Mouse (Mus musculus) testis, adult 2 months (tissue): ENCODE data around the gene Gse1. TPM values are rescaled to one million over a fixed set of nuclear protein-coding genes. Genes with fewer than 3 reads are reported as not detected.

Experiments
- H3K27ac ChIP-seq: fragments of 200-500 bp; 2 replicates; pipeline ENCODE4 v1.5.1; 2012; ENCODE audit warnings: low read depth, low read length; ENCODE audit not compliant: control insufficient read depth, insufficient read depth
- H3K27me3 ChIP-seq: fragments of 200-500 bp; 2 replicates; pipeline ENCODE4 v1.6.1; 2012; ENCODE audit warnings: mild to moderate bottlenecking, low read length, moderate library complexity; ENCODE audit not compliant: control insufficient read depth, insufficient read depth
- H3K36me3 ChIP-seq: fragments of 200-500 bp; 2 replicates; pipeline ENCODE4 v1.6.1; 2012; ENCODE audit warnings: mild to moderate bottlenecking, low read length; ENCODE audit not compliant: control insufficient read depth, insufficient read depth
- H3K4me1 ChIP-seq: fragments of 200-500 bp; 2 replicates; pipeline ENCODE4 v1.6.1; 2012; ENCODE audit warnings: low read length; ENCODE audit not compliant: control insufficient read depth, insufficient read depth
- H3K4me3 ChIP-seq: fragments of 200-500 bp; 2 replicates; pipeline ENCODE4 v1.5.1; 2012; ENCODE audit warnings: low read depth, mild to moderate bottlenecking, low read length, moderate library complexity, mixed read lengths; ENCODE audit not compliant: control insufficient read depth
- CTCF ChIP-seq: fragments of 200-500 bp; IDR thresholded peaks from 2 replicates; pipeline ENCODE4 v1.5.1; 2012; ENCODE audit warnings: low read depth, mild to moderate bottlenecking, inconsistent platforms, low read length, moderate library complexity; ENCODE audit not compliant: control insufficient read depth, insufficient read depth, insufficient replicate concordance
- POLR2A ChIP-seq: fragments of 200-500 bp; IDR thresholded peaks from 2 replicates; pipeline ENCODE4 v1.6.1; 2012; ENCODE audit warnings: low read depth, mild to moderate bottlenecking, inconsistent platforms, low read length, moderate library complexity; ENCODE audit not compliant: control insufficient read depth
- polyA plus RNA-seq: library from polyadenylated mRNA; depleted of rRNA; stranded (reverse); fragments of >200 nt; gene quantifications from 2 replicates; pipeline ENCODE4 v1.2.3, GENCODE M21; 2012

The Gse1 gene
- polyA plus RNA-seq, 1 experiment: 4.0 TPM

DNA sequence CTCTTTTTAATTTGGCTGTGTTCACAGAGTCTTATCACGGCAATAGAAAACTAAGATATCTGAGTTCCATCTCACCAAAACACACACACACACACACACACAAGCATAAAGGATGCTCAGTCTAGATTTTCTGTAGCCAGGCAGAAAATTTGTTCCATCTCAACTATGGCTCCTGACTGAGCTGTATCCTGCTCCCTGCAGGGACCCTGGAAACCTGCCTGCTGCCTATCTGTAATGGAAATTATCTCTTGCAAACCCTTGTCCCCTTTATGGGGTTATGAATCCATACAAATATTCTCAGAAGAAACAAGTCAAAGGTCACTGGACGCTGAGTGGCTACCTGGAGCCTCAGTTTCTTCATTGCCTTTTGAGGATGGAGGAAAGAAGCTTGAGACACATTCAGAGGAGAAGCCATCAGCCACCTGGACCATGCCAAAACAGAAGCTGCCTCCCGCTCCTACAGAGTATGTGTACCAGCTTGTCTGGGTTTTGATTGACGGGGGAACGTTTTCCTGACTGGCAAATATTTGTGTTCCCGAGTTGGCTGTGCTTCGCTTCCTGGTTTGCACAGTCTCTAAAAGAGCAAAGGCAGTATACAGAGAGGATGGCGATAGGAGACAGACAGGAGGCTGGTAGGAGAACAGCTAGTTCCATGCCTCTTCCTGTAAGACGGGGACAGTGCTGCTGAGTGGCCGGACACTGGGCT lies 363.5 kb downstream of the Gse1 start:
- Histone ChIP-seq H3K36me3 (no peaks in the 10 kb centered on the region), H3K27me3 (no peaks in the 10 kb centered on the region), H3K27ac (no peak overlapping the region), H3K4me1 (peaks cover 2% of the 10 kb centered on the region), H3K4me3 (no peak overlapping the region)
- TF ChIP-seq POLR2A: no peak
- TF ChIP-seq CTCF: no peak

DNA sequence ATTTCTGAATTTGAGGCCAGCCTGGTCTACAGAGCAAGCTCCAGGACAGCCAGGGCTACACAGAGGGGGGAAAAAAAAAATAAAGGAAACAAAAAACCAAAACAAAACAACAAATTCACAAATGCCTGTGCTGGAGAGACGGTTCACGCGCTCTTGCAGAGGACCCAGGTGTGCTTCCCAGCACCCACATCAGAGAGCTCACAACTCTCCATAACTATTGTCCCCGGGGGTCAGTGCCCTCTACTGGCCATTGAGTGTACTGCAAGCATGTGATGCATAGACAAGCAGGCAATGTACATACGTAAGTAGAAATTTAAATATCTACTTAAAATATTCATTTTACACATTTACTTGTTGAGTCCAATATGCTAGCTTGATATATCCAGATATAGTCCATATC lies 366.3 kb downstream of the Gse1 start:
- TF ChIP-seq CTCF (peak; percentile 71; the same call in 1 of the 2 replicates), POLR2A (no peak)
- H3K4me1 ChIP-seq: peaks cover 8% of the 10 kb centered on the region
- no peak overlapping the region for H3K27ac ChIP-seq
- H3K4me3 ChIP-seq: no peak overlapping the region
- no peaks in the 10 kb centered on the region for H3K36me3 ChIP-seq
- no peaks in the 10 kb centered on the region for H3K27me3 ChIP-seq

DNA sequence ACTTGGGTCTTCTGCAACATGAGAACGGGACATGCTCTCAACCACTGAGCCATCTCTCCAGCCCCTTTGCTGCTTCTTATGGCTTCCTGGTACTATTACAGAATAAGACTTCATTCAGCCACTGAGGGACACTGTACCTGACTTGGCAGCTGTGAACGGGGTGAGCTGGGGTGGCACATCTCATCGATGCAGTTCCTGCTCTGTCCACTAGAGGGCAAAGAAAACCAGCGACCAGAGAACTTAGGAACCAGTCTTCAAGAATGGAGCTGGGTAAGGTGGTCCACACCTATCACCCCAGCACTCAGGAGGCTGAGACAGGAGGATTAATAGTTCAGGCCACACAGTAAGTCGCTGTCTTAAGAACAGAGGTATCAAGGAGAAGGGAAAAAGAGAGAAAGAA lies 367.7 kb downstream of the Gse1 start:
- Histone ChIP-seq H3K4me1 (peaks cover 8% of the 10 kb centered on the region), H3K27me3 (no peaks in the 10 kb centered on the region), H3K4me3 (no peak overlapping the region), H3K27ac (no peak overlapping the region), H3K36me3 (no peaks in the 10 kb centered on the region)
- TF ChIP-seq POLR2A: no peak
- peak; percentile 94 for TF ChIP-seq CTCF

DNA sequence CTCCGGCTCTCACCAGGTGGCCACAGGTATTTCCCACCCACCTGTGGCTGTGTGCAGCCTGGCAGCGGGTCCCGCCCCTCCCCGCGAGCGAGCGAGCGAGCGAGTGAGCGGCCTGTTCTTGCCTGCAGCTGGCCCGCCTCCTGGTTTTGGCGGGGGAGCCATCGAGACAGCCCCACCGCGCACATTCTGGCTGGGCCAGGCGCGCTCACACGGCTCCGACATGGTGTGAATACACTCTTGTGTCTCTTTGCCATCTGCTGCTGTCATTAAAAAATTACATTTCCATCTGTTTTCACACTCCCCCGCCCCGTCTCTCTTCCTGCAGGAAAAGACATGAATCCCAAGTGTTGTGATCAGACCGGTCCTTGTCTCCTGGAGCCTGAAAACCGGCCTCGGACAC lies 370.3 kb downstream of the Gse1 start:
- TF ChIP-seq POLR2A (no peak), CTCF (no peak)
- Histone ChIP-seq H3K36me3 (no peaks in the 10 kb centered on the region), H3K4me1 (peaks cover 8% of the 10 kb centered on the region), H3K27me3 (no peaks in the 10 kb centered on the region), H3K27ac (no peak overlapping the region), H3K4me3 (peak overlapping the region; percentile 9; the same call in 1 of the 2 replicates)

DNA sequence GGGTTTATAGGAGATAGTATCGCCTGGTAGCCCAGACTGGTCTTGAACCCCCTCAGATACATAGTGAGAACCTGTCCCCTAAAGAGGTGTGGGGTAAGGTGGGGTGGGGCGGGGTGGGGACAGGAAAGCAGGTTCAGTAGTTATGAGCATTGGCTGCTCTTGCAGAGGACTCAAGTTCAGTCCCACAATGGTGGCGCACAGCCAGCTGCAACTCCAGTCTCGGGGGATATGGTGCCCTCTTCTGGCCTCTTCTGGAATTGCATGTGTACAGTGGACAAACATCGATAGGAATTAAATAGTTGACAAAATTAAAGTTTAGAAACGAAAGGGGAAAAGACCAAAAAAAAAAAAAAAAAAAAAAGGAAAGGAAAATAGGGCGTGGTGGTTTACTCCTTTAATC lies 371.2 kb downstream of the Gse1 start:
- H3K4me1 ChIP-seq: peaks cover 8% of the 10 kb centered on the region
- no peak overlapping the region for H3K27ac ChIP-seq
- H3K36me3 ChIP-seq: no peaks in the 10 kb centered on the region
- H3K4me3 ChIP-seq: no peak overlapping the region
- H3K27me3 ChIP-seq: no peaks in the 10 kb centered on the region
- TF ChIP-seq POLR2A (no peak), CTCF (peak; percentile 86; the same call in 1 of the 2 replicates)

DNA sequence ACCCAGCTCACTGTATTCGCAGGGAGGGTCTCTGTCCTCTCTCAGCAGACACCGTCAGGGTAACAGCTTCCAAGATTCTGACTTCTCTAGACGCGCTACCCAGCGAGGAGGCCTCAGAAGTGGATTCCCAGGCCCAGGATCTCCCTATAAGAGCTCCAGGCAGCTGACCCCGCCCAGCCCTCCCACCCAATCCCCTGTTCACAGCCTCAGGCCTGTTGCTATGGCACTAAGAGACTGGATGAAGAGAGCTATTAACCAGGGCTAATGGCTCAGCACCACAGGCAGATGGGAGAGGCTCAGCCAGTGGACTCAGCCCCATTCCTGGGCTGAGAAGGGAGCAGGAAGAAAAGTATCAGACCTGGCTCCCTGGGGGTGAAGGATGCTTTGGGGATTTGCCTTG lies 374.4 kb downstream of the Gse1 start:
- H3K27ac ChIP-seq: no peak overlapping the region
- TF ChIP-seq CTCF (no peak), POLR2A (no peak)
- no peaks in the 10 kb centered on the region for H3K36me3 ChIP-seq
- peaks cover 7% of the 10 kb centered on the region for H3K4me1 ChIP-seq
- H3K4me3 ChIP-seq: no peak overlapping the region
- H3K27me3 ChIP-seq: no peaks in the 10 kb centered on the region

DNA sequence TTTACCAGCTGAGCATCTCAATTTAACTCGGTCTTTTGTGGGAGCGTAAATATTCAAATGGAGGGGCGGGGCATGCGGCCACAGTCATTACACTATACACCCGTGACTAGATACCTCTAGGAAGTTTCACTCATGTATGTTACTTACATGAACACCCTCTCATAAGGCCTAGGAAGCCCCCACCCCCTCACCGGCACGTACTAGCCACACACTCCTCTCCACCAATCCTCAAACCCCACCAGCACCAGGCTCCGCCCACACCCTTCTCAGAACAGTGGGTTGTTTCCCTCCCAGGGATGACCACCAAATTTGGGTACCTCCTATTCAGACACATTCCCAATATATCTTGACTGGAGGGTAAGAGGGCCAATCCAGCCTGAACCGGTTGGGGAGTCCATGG lies 379.2 kb downstream of the Gse1 start:
- no peak overlapping the region for H3K4me3 ChIP-seq

DNA sequence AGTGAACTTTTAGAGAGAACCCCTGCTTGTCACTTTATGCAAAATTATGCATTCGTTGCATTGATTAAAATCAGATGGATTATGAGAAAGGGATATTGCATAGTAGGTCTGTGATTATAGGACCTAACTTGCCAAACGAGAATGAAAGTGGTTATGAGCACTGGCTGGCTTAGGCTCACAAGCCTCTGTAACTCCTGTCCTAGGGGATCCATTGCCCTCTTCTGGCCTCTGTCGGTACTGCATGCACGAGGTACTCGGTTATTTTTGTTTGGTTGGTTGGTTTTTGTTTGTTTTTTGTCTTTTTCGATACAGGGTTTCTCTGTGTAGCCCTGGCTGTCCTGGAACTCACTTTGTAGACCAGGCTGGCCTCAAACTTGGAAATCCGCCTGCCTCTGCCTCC lies 379.6 kb downstream of the Gse1 start:
- H3K36me3 ChIP-seq: no peaks in the 10 kb centered on the region
- no peak overlapping the region for H3K27ac ChIP-seq
- H3K4me3 ChIP-seq: no peak overlapping the region
- H3K4me1 ChIP-seq: peaks cover 7% of the 10 kb centered on the region
- no peaks in the 10 kb centered on the region for H3K27me3 ChIP-seq
- peak; percentile 73; the same call in 1 of the 2 replicates for TF ChIP-seq CTCF
- TF ChIP-seq POLR2A: no peak

More for the DNA sequence above, 379.2 kb downstream of the Gse1 start:
- Histone ChIP-seq H3K27ac (no peak overlapping the region), H3K4me1 (peaks cover 7% of the 10 kb centered on the region), H3K27me3 (no peaks in the 10 kb centered on the region), H3K36me3 (no peaks in the 10 kb centered on the region)
- TF ChIP-seq POLR2A (no peak), CTCF (no peak)
